Mouse (Mus musculus): ENCODE results near the gene Tescl. TPM values are rescaled to one million over a fixed set of nuclear protein-coding genes. Genes with fewer than 3 reads are reported as not detected.

Tescl gene
- polyA plus RNA-seq, 1 experiment = not detected

DNA sequence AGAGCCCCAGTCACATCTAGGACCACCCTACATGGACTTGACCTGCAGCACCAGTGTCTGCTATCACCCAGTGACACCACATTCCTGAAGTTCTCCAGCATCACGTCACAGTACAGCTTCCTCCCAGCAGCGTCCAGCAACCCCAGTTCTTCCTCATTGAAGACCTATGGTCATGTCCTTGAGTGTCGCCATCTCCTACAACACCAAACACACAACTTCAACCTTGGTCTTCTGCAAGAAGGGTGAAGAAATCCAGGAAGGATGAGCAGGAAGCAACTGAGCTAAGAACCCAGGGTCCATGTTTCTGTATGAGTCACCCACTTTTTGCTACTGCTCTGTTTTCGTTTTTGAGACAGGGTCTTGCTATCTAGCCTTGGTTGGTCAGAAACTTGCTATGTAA lies 11.1 kb downstream of the Tescl start:
- H3K9me3 ChIP-seq (ENCODE audit: control insufficient read depth, low read length) = peaks cover 11% of the 10 kb centered on the region
- H3K36me3 ChIP-seq (ENCODE audit: control insufficient read depth) = no peaks in the 10 kb centered on the region
- peaks cover 16% of the 10 kb centered on the region for H3K27me3 ChIP-seq (ENCODE audit: control insufficient read depth)
- no peaks in the 10 kb centered on the region for H3K4me1 ChIP-seq (ENCODE audit: control insufficient read depth)
- H3K4me3 ChIP-seq (replicated peaks) = no peak overlapping the region
- TF ChIP-seq TAL1 (IDR thresholded peaks at IDR 0.05; ENCODE audit: low read length) (no peak), GATA1 (IDR thresholded peaks at IDR 0.05; ENCODE audit: low read length) (no peak)

GRCm38 (mm10) chr7:24318942-24319341 lies 14.8 kb downstream of the Tescl start:
- Histone ChIP-seq H3K9me3 (ENCODE audit: control insufficient read depth, low read length) (0 out of 2 replicates have a peak, but pooled peaks cover 2% of the 10 kb centered on the region), H3K36me3 (ENCODE audit: control insufficient read depth) (no peaks in the 10 kb centered on the region)
- TF ChIP-seq TAL1 (IDR thresholded peaks at IDR 0.05; ENCODE audit: low read length) (no peak), GATA1 (IDR thresholded peaks at IDR 0.05; ENCODE audit: low read length) (no peak)

GRCm38 (mm10) chr7:24316567-24317092 lies 17.1 kb downstream of the Tescl start, which contains the start of gene Zfp94:
Zfp94 (minus strand) TSS chr7:24316666.
- no peak for TF ChIP-seq GATA1 (IDR thresholded peaks at IDR 0.05; ENCODE audit: low read length)
- no peak for TF ChIP-seq TAL1 (IDR thresholded peaks at IDR 0.05; ENCODE audit: low read length)
- Histone ChIP-seq H3K4me3 (replicated peaks) (peak within 1 kb of the TSS; percentile 80), H3K36me3 (ENCODE audit: control insufficient read depth) (peaks cover 5% of the 10 kb centered on the region), H3K9me3 (ENCODE audit: control insufficient read depth, low read length) (no peaks in the 10 kb centered on the region), H3K4me1 (ENCODE audit: control insufficient read depth) (peaks cover 17% of the 10 kb centered on the region), H3K27me3 (ENCODE audit: control insufficient read depth) (no peaks in the 10 kb centered on the region; the same call in 1 of the 2 replicates)

More at GRCm38 (mm10) chr7:24318942-24319341, 14.8 kb downstream of the Tescl start:
- H3K4me1 ChIP-seq (ENCODE audit: control insufficient read depth) = peaks cover 17% of the 10 kb centered on the region
- no peak overlapping the region for H3K4me3 ChIP-seq (replicated peaks)
- H3K27me3 ChIP-seq (ENCODE audit: control insufficient read depth) = no peaks in the 10 kb centered on the region; the same call in 1 of the 2 replicates

GRCm38 (mm10) chr7:24315726-24316566 lies 17.8 kb downstream of the Tescl start:
- TF ChIP-seq TAL1 (IDR thresholded peaks at IDR 0.05; ENCODE audit: low read length) (no peak), GATA1 (IDR thresholded peaks at IDR 0.05; ENCODE audit: low read length) (no peak)
- H3K36me3 ChIP-seq (ENCODE audit: control insufficient read depth) = peaks cover 9% of the 10 kb centered on the region
- H3K4me1 ChIP-seq (ENCODE audit: control insufficient read depth) = peaks cover 17% of the 10 kb centered on the region
- peak overlapping the region; percentile 80 for H3K4me3 ChIP-seq (replicated peaks)
- H3K27me3 ChIP-seq (ENCODE audit: control insufficient read depth) = no peaks in the 10 kb centered on the region; the same call in 1 of the 2 replicates
- H3K9me3 ChIP-seq (ENCODE audit: control insufficient read depth, low read length) = no peaks in the 10 kb centered on the region

DNA sequence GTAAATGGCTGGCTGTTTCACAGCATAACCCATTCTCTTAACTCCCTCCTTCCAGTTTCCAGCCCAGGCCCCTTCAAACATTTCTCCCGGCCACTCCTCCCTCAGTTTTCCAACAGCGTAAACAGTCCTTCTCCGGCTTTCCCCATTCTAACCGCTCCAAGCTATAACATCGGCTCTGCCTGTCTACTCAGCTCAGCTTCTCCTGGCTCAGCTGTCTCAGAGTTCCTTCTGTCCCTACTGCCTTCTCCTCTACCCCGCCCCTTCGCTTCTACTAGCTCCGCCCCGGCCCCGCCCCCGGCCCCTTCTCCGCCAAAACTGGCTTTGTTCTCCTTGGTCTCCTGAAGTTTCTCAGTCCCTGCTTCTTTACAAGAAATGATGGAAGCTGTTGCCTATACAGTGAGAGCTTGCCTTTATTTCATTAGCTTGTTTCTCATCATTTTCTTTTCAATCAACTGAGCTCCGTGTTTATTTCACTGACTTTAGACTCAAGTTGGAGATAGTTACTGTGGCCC lies 32.9 kb downstream of the Tescl start, which contains the start of gene Zfp61:
Gene Zfp61, minus strand, starts transcription at position 462 of the 512 bp plus-strand sequence.
- Histone ChIP-seq H3K27me3 (ENCODE audit: control insufficient read depth) (no peaks in the 10 kb centered on the region), H3K4me1 (ENCODE audit: control insufficient read depth) (peaks cover 26% of the 10 kb centered on the region), H3K36me3 (ENCODE audit: control insufficient read depth) (peaks cover 15% of the 10 kb centered on the region), H3K4me3 (replicated peaks) (peak within 1 kb of the TSS; percentile 74), H3K9me3 (ENCODE audit: control insufficient read depth, low read length) (no peaks in the 10 kb centered on the region)
- TF ChIP-seq GATA1 (IDR thresholded peaks at IDR 0.05; ENCODE audit: low read length) (no peak), TAL1 (IDR thresholded peaks at IDR 0.05; ENCODE audit: low read length) (no peak)

DNA sequence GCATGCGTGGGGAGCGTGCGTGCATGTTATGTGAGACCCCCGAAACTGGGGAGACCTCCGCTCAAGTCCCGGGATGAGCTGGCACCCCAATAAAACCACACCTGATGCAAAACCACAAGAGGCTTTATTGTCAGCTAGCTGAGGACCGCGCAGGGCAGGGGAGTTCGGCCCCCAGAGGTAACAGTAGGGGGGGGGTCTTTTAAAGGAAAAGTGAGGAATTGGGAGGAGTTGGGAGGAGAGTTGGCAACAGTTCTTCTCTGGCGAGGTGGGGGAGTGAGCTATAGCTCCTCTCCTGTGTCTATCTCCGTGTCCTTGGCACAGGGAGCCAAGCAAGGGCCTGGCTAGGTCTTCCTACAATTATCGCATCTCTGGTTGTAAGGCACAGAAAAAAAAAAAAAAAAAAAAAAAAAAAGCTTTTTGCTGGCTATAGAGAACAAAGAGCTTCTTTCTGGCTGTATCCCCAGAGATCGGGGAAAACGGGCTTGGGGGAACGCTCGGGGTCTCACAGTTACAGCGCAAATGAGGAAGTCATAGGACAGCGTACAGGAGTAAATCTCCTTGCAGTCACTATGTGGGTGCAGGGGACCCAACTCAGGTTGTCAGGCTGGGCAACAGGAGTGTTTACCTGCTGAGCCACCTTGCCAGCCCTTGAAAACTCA lies 33.8 kb downstream of the Tescl start:
- Histone ChIP-seq H3K4me3 (replicated peaks) (peak overlapping the region; percentile 74), H3K9me3 (ENCODE audit: control insufficient read depth, low read length) (no peaks in the 10 kb centered on the region), H3K27me3 (ENCODE audit: control insufficient read depth) (no peaks in the 10 kb centered on the region), H3K36me3 (ENCODE audit: control insufficient read depth) (peaks cover 22% of the 10 kb centered on the region), H3K4me1 (ENCODE audit: control insufficient read depth) (peaks cover 26% of the 10 kb centered on the region)
- no peak for TF ChIP-seq GATA1 (IDR thresholded peaks at IDR 0.05; ENCODE audit: low read length)
- TF ChIP-seq TAL1 (IDR thresholded peaks at IDR 0.05; ENCODE audit: low read length) = no peak

- Histone ChIP-seq H3K9me3 (ENCODE audit: control insufficient read depth, low read length) (no peaks in the 10 kb centered on the region), H3K36me3 (ENCODE audit: control insufficient read depth) (peaks cover 25% of the 10 kb centered on the region), H3K27me3 (ENCODE audit: control insufficient read depth) (no peaks in the 10 kb centered on the region), H3K4me3 (replicated peaks) (peak overlapping the region; percentile 74), H3K4me1 (ENCODE audit: control insufficient read depth) (peaks cover 26% of the 10 kb centered on the region)
- TF ChIP-seq GATA1 (IDR thresholded peaks at IDR 0.05; ENCODE audit: low read length) = no peak
- TF ChIP-seq TAL1 (IDR thresholded peaks at IDR 0.05; ENCODE audit: low read length) = no peak
Measured at GRCm38 (mm10) chr7:24298973-24299708, 34.6 kb downstream of the Tescl start.

GRCm38 (mm10) chr7:24298635-24298972 lies 35.1 kb downstream of the Tescl start:
- TF ChIP-seq GATA1 (IDR thresholded peaks at IDR 0.05; ENCODE audit: low read length) (no peak), TAL1 (IDR thresholded peaks at IDR 0.05; ENCODE audit: low read length) (no peak)
- Histone ChIP-seq H3K27me3 (ENCODE audit: control insufficient read depth) (no peaks in the 10 kb centered on the region), H3K36me3 (ENCODE audit: control insufficient read depth) (peaks cover 27% of the 10 kb centered on the region), H3K9me3 (ENCODE audit: control insufficient read depth, low read length) (no peaks in the 10 kb centered on the region), H3K4me3 (replicated peaks) (peak overlapping the region; percentile 74), H3K4me1 (ENCODE audit: control insufficient read depth) (peaks cover 28% of the 10 kb centered on the region)
